Mouse (Mus musculus) brain, adult 10 weeks (tissue): ENCODE results near the gene Vsig2. TPM values are rescaled to one million over a fixed set of nuclear protein-coding genes. Genes with fewer than 3 reads are reported as not detected.

Source experiments
- polyA plus RNA-seq: library from polyadenylated mRNA; stranded (reverse); fragments of 350-450 nt; fragmentation: Illumina TruSeq; extraction: RNeasy Lipid Tissue Mini Kit (QIAGEN cat#74804); gene quantifications from one replicate; pipeline ENCODE4 v1.2.3, GENCODE M21; 2015; ENCODE audit warnings: low read depth, low replicate concordance

Vsig2 gene
- polyA plus RNA-seq: 5.3 TPM

DNA sequence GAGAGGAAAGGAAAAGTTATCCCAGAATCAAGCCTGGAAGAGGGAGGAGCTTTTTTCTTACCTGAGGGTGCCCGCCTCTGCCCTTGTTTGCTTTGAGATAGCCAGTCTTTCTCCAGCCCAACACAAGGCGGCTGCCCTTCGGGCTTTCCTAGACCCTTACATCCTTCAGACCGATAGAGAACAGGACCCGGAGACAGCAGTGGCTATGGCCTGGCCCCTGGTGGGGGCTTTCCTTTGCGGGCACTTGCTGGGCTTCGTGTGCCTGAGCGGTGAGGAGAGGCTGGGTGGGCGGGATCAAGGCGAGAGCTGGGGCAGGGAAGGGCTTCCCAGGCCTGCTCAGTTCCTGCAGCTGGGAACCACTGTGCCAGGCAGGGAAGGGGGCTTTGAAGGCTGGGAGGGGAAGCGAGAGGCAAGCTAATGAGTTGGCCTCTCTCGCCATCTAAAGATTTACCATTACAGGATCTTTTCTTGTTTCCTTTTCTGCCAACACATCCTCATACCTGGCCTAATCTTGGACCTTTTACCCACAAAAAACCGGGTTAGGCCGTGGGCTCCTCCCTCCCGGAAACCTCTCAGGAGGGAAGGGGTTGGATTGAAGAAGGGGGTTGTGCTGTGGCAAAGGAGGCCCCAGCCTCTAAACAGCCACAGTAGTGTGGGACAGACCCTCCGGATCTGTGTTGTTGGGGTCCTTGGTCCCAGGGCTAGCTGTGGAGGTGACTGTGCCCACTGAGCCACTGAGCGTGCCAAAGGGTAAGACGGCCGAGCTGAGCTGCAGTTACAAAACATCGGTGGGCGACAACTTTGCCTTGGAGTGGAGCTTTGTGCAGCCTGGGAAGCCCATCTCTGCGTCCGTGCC, at the start of gene Vsig2:
Gene Vsig2, plus strand, starts transcription at position 86 of the 856 bp plus-strand sequence.

DNA sequence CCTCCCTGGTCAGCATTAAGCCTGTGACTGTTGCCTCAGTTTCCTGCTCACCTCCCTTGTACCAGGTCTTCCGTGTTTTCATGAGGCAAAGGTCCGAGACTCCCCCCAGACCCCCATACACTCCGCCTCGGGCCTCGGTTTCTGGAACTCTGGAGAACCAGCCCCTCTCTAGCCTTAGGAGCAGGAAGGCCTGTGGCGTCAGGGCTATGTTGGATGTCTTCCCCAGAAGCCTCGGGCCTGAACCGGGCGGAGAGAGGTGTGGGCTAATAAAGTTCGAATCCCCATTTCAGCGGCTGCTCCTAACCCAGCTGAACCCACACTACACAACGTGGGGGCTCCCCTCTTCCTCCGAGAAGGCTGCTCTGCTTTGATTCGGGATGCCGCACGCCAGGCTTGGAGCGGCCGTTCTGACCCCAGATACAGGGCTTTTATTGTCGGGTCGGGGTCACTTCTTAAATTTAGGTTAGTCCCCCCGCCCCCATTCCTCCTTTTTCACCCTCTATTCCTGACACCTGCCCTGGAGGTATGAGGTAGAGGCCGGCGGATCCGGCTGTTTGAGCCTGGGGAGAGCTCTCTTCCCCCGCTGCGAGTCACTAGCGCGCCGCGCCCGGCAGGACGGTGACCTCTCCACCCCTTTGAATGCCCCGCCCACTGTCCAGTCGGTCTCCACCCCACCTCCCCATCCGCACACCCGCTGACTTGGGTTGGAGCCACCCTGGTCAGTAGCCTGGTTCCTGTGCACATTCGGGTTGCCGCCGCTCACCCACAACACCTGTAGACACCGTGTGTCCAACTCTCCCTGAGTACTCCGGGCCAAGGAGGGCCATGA, 11.4 kb upstream of the Vsig2 start, which contains the start of gene Esam:
Gene Esam, plus strand, starts transcription at position 683 of the 829 bp plus-strand sequence.

DNA sequence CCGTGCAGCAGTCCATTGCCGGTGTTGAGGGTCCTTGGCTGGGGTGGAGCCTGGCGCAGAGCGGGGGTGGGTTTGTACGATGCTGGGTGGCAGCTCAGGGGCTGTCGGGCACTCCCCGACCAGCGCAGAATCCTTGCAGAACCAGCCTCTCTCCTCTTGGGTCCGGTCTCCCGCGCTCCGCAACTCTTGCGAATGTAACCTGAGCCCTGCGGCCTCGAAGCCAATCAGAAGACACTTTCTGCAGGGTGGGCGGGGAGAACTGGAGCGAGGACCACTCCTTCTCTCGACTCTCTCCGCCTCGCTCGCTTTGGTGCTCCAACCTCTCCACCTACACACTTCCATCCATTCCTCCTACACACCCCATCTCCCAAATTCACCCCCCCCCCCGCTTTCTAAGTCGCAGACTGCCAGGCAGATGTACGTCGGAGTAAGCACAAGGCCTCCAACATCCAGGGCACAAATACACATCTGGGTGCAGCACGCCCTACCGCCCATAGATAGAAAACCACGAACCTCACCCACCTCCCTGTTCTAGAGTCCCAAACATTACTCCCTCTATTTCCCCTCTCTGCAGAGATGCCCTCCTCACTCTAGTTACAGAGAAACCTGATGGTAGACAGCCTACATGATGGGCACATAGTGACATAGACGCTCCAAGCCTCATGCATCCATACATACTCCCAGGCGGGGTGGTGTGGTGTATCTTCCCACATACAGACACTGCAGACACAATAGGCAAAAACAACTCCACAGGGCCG, 13.7 kb downstream of the Vsig2 start, which contains the start of gene Nrgn:
Gene Nrgn, minus strand, starts transcription at position 369 of the 758 bp plus-strand sequence.

DNA sequence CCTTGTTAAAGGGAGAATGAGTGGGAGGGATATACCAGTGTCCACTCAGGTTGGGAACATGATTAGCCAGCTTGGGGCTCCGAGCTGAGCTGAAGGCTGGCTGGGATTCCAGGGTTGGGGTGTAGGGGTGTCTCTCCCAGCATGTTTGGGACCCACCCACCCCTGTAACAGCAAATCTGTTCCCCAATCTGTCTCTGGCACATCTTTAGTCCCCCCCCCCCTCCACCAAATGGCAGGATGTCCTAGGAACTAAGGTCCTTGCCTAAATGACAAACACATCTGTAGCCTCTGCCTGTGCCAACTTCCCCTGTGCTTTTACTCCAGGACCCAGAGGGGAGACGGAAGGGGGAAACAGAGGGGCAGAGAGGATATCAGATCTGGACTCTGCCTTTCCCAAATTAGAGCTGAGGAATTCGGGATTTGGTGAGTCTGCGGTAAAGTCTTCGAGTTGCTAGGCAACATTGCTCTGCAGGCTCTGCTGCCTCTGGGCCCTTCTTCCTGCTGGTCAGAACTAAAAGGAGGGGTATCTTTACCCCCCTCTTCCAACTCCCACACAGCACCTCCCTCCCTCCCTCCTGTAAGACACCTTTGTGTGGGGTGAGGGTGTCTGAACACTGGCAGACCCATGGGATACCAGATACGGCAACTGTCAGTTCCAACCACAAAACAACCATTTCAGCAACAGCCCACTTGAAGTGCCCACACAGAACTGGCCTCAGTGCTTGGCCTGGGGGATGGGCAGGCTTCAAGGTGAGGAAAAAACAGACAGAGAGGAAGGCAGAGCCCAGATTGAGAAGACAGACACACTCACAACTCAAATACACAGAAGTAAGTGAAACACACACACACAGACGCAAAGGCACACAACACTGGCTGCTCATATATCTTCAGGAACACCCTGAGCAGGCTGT, 16.0 kb downstream of the Vsig2 start, which contains the start of gene Siae:
Gene Siae, plus strand, starts transcription at position 861 of the 911 bp plus-strand sequence.

Other genes with a start within 250 kb of the Vsig2 start
- 1.9 TPM for gene Ccdc15, start 190.8 kb upstream of the Vsig2 start, polyA plus RNA-seq
- 63.0 TPM for gene Hepacam, start 171.9 kb upstream of the Vsig2 start, polyA plus RNA-seq
- gene Robo4, start 137.4 kb upstream of the Vsig2 start, polyA plus RNA-seq: 3.5 TPM
- gene Robo3, start 106.0 kb upstream of the Vsig2 start, polyA plus RNA-seq: 18.1 TPM
- 22.5 TPM for gene Msantd2, start 49.9 kb upstream of the Vsig2 start, polyA plus RNA-seq
- 23.7 TPM for gene Esam, start 11.2 kb upstream of the Vsig2 start, polyA plus RNA-seq
- 1,626 TPM for gene Nrgn, start 13.6 kb downstream of the Vsig2 start, polyA plus RNA-seq
- gene Siae, start 16.4 kb downstream of the Vsig2 start, polyA plus RNA-seq: 19.7 TPM
- gene Spa17, start 74.5 kb downstream of the Vsig2 start, polyA plus RNA-seq: 9.7 TPM
- gene Tbrg1, start 118.1 kb downstream of the Vsig2 start, polyA plus RNA-seq: 69.8 TPM
- gene Panx3, start 130.0 kb downstream of the Vsig2 start, polyA plus RNA-seq: not detected
- gene Olfr160, start 177.0 kb downstream of the Vsig2 start, polyA plus RNA-seq: not detected
- not detected for gene Olfr874, start 205.9 kb downstream of the Vsig2 start, polyA plus RNA-seq
- gene Olfr875, start 232.6 kb downstream of the Vsig2 start, polyA plus RNA-seq: not detected